Mouse (Mus musculus): Measurements from ENCODE around the gene Gapvd1.

DNA sequence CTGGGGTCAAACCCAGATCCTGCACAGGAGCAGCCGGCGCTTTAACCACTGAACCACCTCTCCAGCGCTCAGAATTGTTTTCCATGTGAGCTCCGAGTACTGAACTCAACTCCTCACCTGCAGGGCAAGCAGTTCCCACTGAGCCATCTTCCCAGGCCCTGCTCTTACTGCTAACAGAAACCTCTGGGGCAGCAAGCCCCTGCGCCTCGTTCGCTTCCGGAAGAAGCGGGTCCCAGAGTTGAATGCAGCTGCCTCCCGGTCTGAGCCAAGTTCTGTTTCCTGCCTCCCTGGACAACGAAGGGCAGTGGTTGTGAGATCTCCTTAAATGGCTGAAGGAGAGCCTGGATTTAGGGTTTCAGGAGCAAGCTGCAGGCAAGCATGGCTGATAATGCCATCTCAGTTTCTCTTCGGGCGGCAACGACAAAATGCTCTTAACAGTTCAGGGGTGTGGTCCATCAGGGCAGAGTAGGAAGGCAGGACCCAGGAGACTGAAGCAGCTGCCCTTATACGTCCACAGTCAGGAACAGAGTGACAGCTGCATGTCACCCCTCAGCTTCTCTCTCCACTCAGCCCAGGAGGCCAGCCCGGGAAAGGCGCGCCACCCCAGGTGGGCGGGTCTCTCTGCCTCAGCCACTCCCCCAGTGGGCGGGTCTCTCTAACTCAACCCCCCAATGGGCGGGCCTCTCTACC is 109.0 kb downstream of the Gapvd1 start:
- peak in 1 of 2 experiments; percentile 54; a peak in 1 of 4 replicates for TF ChIP-seq POLR2A (IDR thresholded peaks at IDR 0.05; ENCODE audit: control insufficient read depth in 1 of 2, insufficient read depth in 1 of 2, low read depth in 1 of 2, low read length in 2 of 2, poor library complexity in 1 of 2)
- no peak for TF ChIP-seq NRF1 (IDR thresholded peaks at IDR 0.05; ENCODE audit: insufficient read depth, low read depth, low read length, poor library complexity, severe bottlenecking)
- TF ChIP-seq ZNF384 (IDR thresholded peaks at IDR 0.05; ENCODE audit: low read depth, low read length) = no peak
- no peak for TF ChIP-seq USF1 (IDR thresholded peaks at IDR 0.05; ENCODE audit: low read depth, low read length)
- TF ChIP-seq TBP (IDR thresholded peaks at IDR 0.05; ENCODE audit: low read depth, low read length) = no peak
- TF ChIP-seq CTCF (IDR thresholded peaks at IDR 0.05 in 2 of 3, conservative IDR thresholded peaks at IDR 0.05 in 1 of 3; ENCODE audit: control insufficient read depth in 1 of 3, insufficient read depth in 1 of 3, low read depth in 2 of 3, low read length in 3 of 3, poor library complexity in 1 of 3, severe bottlenecking in 1 of 3) = no peak
- no peak for TF ChIP-seq E2F4 (IDR thresholded peaks at IDR 0.05; ENCODE audit: borderline replicate concordance, low read depth, low read length)
- no peak for TF ChIP-seq ZMIZ1 (IDR thresholded peaks at IDR 0.05; ENCODE audit: low read depth, low read length)

Data from MEL (cell line).